16 mouse cellular contexts compared by ENCODE assay signal in the genomic region with DNA sequence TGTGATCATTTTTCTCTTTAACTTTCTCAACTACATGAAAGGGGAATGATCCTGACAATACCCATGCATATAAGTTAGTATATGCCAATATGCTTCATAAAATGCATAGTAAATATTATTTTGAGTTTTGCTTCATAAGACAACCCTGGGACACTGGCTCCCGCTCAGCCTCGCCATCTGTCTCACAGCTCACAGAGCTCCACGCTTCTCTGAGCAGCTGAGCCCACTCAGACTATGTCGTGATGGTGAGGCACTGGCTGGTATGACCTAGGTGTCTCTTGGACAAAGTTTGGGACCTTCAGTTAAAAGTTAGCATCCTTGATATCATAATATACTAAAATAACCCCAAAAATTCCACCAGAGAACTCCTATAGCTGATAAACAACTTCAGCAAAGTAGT. TPM values are rescaled to one million over a fixed set of nuclear protein-coding genes. Genes with fewer than 3 reads are reported as not detected.
"Had no signal": no experiment of that assay in that cellular context is flagged by ENCODE, and none has a peak within 500 bp of the region (broad histone marks: within the 10 kb centered on the region; RNA-seq: fewer than 3 reads in every experiment).

No protein-coding gene starts in this region.

- DNase-seq: kidney, adult 18-20 months; kidney, adult 9 months; kidney, postnatal 14 days; kidney, postnatal 4 days; liver, embryonic 13.5 days; lung, embryonic 14.5 days; midbrain, embryonic 14.5 days; right cerebral cortex, postnatal 14 days; spleen, adult 18-20 months; thymus, adult 18-20 months had no signal

- H3K36me3 ChIP-seq: intestine, embryonic 15.5 days; limb, embryonic 10.5 days; limb, embryonic 13.5 days; liver, embryonic 13.5 days; stomach, embryonic 15.5 days had no signal

- H3K9me3 ChIP-seq: intestine, embryonic 15.5 days; liver, embryonic 13.5 days; stomach, embryonic 15.5 days had no signal

- H3K27ac ChIP-seq: intestine, embryonic 15.5 days; limb, embryonic 10.5 days; limb, embryonic 13.5 days; liver, embryonic 13.5 days; macrophage; stomach, embryonic 15.5 days had no signal

- H3K27me3 ChIP-seq: intestine, embryonic 15.5 days; liver, embryonic 13.5 days; stomach, embryonic 15.5 days had no signal

- ATAC-seq: intestine, embryonic 15.5 days; lung, postnatal 0 days had no signal

- H3K9ac ChIP-seq: intestine, embryonic 15.5 days; limb, embryonic 13.5 days; liver, embryonic 13.5 days; lung, embryonic 14.5 days; stomach, embryonic 15.5 days had no signal

- H3K4me1 ChIP-seq: liver, embryonic 13.5 days; stomach, embryonic 15.5 days had no signal

- H3K4me2 ChIP-seq: intestine, embryonic 15.5 days; limb, embryonic 13.5 days; liver, embryonic 13.5 days; lung, embryonic 14.5 days; stomach, embryonic 15.5 days had no signal

- H3K4me3 ChIP-seq: intestine, embryonic 15.5 days; limb, embryonic 10.5 days; limb, embryonic 13.5 days; liver, embryonic 13.5 days; stomach, embryonic 15.5 days had no signal

RNA-seq across cellular contexts. Expression of a gene that starts 20.6 kb away (rescaled TPM):
- polyA plus RNA-seq: macrophage had no signal
